Mouse (Mus musculus) yolk sac, embryonic 10.5 days (tissue): ENCODE data around the gene Myof.

ENCODE experiments used
- DNase-seq: peaks from one replicate; pipeline ENCODE4 v3.0.0-alpha.2; 2017; ENCODE audit warnings: low spot score

Myof gene

DNA sequence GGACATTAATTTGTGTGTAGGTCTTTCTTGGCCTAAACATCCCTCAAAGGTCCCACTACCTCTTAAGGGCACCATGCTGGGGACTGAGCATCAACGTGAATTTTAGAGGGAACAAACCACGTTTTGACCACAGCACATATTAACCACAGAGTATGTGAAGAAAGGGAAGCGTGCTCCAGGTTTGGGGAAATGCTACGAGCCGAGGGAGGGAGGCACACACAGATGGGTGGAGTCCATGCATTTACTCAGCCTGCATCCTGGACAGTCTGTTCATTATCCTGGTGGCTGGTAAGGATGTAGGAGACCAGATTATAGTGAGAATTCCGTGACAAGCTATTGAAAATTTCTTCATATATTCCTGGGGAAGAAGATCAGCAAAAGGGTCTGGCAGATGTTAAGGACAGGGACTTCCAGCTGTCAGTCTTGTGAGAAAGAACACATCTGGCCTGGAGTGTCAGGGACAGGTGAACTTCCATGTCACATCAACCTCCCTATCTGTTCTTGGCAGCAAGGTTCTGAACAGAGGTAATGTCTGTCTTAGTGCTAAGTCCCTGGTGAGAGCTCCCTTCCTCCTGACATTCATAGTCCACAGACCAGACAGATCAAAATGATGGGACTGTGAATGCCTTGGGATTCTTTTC is 166.7 kb downstream of the Myof start:
- no peak for DNase-seq

DNA sequence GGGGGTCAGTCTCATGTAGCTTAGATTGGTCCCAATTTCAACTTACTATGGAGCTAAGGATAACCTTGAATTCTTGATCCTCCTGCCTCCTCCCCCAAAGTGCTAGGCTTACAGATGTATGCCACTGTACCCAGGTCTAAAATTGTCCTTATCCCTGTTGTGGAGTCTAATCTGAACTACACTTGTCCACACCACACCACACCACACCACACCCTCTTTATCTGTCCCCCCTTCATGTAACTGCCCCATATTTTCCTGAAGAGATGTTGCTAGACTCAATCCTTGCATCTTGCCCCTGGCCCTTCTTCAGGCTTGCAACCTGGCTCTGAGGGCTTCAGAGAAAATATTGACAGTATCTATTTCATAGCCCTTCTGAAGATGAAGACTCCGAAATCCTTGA is 169.9 kb downstream of the Myof start:
- no peak for DNase-seq

DNA sequence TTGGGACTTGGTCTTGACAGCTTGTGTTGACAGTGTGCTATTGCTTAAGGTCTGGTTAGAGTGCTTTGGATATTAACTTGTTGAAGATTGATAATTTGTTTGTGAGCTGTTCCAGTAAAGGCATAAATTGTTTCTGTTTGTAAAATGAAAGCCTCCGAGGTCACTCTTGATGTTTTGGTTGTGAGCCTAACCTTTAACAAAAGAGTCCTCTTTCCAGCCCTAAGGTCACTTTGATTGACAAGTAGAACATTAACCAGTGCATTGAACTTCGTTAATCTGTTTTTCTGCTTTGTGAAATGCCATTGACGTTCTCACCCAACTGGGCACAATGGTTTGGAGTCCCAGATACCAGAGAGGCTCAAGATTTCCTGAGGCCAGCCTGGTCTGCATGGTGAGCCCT is 175.8 kb downstream of the Myof start:
- no peak for DNase-seq

DNA sequence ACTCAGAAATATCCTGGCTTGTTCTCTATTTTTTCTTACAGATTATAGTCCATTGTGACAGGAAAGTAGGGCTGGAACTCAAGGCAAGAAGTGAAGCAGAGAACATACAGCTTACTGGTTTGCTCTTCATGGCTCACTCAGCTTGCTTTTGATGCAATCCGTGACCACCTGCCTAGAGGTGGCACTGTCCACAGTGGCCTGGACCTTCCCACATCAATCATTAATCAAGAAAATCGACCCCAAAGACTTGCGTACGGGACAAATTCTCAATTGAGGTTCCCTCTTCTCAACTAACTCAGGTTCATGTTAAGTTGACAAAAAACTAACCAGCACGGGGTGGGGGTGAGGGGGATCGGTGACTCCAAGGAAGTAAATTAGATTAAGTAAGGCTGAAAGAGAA is 176.4 kb downstream of the Myof start:
- no peak for DNase-seq

DNA sequence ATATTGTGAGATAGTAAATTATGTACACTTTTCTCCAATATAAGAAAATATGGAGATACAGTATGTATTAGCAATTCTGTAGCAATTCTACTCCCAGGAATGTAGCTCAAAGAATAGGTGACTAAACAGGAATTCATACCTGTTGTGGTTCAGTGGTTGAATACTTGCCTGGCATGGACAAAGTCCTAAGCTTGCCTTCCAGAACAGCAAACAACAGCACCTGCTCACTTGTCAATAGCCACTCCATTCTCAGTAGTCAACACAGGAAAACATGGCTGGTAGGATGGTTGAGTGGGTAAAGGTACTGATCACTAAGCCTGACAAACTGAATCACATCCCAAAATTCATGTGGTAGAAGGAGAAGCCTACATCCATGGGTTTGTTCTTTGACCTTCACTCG is 182.2 kb downstream of the Myof start:
- no peak for DNase-seq

DNA sequence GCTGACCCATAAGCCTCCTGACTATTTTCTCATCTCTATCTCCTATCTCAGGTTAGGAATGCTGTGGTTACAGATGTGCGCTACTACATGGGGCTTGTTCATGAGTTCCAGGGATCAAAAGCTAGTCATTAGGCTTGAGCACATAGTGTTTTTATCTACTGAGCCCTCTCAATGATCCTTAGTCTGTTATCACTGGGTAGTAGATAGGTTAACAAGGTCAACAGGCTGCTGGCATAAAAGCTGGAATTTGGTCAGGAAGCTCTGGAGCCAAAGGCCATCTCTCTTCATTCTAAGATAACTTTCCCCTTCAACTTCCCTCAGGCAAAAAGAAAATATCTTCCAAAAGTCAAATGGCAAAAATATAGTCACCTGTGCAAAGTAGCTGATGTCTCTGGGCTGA is 183.1 kb downstream of the Myof start:
- DNase-seq: no peak

DNA sequence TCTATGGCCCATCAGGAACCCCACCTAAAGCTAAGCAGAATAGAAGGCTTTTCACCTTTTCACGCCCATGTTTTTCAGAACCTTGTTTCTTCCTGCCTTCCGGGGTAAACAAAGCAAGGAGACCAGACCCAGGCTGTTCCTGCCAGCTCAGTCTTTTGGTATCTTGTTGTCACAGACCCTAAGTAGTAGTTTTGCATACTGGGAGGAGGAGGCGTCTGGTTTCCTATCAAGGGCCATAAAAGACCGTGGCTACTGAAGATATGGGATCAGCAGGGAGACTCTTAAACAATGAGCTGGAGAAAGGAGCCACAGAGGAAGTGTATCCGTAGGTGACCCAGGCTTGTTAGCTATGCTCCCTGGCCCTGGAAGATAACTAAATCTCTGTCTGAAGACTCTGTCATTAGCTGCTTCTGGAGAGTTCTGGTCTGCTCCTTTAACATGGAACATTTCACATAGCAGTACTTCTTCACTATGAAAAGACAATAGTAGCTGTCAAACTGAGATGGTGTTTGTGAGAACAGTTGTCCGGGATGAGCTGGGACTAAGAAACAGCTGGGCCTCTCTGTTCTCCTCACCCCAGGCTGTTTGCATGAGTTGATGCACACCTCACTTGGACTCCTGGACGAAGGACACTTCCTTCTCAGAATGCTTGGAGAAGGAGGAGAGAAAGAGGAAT is 184.8 kb downstream of the Myof start:
- DNase-seq: no peak

DNA sequence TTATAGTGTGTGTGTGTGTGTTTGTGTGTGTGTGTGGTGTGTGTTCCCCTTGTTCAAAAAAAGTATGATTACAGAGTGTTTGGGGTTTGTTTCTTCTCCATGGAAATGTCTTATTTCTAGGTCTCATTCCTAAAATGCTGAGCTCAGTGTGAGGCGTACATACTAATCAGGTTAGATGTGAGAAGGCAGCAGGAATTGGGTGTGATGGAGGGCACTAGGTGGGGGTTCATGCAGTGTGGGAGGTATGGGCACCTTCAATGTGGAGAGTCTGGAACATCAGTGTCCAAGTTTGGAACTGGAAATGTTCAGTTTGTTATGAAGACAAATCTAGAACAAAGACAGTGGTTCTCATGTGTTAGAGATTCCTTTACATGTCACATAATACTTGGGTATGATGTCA is 191.3 kb downstream of the Myof start:
- no peak for DNase-seq

DNA sequence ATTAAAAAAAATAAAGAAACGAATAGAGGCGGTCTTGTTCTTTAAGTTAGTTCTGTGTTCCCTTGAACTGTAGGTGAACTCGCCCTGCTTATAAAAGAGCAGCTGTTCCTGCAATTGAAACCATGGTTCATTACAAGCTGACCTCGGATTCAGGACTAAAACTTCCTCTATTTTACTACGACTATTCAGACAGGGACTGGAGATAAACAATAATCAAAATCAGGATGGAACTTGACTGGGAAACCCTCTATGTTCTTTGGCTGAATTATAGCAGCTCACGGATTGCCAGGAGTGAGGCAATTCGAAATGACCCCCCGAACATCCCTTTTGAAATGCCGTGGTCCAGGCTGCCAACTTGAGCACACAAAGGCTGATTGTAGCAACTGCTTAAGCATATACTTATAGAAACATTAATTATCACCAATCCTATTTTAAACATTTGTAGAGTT is 191.8 kb downstream of the Myof start:
- DNase-seq: no peak
